Mouse (Mus musculus): Measurements from ENCODE around the gene Rad51d. TPM values are rescaled to one million over a fixed set of nuclear protein-coding genes. Genes with fewer than 3 reads are reported as not detected.
"Not testable (repeated sequence)": the region's sequence is repeated elsewhere in the genome, so short reads cannot be mapped to it uniquely, and the experiment has no call there.

Gene Rad51d
- total RNA-seq, 4 experiments from 2014 or later, result 13.4 to 20.9 (median 18.1) TPM

DNA sequence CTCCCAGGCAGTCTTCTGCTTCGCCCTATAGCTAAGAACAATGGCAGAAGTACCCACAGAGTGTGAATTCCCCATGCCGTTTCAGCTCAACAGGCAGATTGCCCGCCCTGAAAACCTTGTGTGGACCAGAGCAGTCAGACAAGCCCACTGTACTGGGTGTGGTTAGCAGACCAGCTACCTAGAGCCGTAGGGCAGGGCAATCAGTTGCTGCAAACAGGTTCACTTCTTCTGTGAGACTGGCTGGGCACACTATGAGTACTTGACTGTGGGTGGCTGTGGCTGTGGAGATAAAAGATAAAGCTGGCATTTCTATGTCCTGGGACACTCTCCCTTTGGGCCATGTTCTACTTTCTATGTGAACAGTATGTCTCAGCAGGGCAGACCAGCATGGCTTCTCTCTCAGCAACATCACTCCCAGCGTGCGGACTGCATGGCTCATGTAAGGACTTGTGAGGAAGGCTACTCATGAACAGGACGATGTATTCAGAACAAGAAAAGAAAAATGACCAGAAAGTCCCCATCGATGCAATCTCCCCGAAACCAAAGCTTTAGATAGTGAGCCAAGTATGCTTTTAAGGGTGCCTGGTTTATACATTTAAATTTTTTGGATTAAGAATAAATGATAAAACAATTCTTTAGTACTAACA is 35.0 kb downstream of the Rad51d start:
- DNase-seq, result no peak

DNA sequence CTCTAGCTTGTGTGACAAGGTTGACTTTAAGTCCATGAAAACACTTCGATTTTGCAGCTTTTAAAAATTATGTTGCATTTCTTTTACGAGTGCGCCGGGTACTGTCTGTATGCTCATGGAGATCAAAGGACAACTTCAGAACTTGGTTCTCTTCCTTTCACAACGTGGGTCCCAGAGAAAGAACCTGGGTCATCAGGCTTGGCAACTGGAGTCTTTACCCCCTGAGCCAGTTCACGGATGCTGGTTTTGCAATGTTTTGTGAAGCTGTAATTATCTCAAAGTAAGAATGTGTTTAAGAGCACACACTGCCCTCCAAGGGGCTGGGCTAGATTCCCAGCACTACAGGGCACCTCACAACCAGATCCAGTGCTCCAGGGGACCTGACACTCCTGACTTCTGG is 36.3 kb downstream of the Rad51d start:
- no peak for DNase-seq

DNA sequence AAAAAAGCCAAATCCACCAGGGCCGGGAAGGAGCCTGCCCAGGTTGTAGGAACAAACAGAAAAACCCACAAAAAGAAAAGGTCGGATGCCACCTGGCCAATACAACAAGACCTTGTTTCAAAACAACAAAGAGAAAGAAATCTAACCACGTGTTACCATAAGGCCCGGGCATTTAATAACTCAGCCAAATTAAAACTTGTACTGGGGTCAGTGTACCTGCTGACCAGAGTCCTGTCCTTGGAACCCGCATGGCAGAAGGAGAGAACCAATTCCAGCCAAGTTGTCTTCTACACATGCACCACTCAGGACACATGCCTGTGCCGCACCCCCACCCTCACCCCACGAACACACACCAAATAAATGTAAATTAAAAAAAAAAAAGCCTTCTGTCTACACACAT is 37.5 kb downstream of the Rad51d start:
- DNase-seq, result no peak

DNA sequence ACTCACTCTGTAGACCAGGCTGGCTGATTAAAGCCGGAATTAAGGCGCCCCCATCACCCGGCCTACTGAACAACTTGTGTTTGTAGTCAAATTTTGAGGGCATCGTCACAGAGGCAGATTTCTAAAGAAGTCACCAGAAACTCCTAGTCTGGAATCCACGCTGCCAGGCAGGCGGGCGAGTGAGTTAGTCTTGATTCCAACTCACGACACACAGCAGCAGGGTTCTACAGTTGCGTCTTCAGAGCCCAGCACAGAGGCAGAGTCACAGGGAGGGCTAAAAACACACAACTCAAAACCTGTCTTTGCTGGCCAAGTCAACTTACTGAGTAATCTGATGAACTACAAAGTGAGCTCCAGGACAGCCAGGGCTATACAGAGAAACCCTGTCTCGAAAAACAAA is 37.9 kb downstream of the Rad51d start:
- DNase-seq, result no peak

DNA sequence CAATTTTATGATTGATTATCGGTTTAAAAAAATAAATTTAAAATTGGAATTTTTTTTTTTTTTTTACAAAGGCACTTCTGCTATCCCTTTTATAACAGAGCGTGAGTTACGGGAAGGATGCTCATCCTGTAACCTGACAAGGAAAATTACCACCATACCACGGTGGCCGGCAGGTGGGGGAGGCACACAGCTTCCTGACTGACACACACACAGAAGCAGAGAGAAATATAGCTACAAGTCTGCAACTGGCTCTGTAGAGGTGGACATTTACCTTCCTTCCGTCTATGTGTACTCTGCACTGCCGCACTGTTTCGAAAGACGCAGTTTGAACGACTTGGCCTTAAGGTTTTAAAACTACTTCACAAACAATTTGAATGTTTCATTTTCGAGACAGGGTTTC is 38.3 kb downstream of the Rad51d start:
- DNase-seq, result no peak

DNA sequence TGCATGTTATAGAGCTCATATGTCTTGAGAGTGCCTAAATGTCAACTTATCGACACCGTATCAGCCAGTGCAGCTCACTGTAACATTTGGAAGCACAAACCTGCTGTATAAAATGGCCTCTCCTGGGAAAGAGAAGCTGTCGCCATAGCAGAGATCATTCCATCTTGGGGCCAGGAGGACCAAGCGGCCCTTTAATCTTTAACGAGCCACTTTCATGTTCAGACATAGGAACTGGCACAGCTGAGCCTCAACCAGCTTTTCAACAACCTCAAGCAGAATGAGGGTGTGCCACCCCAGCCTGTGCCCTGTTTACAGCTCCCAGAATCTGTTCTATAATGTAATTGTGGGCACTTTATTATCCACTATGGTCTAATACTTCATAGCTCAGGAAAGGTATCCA is 40.2 kb downstream of the Rad51d start:
- DNase-seq, result no peak

DNA sequence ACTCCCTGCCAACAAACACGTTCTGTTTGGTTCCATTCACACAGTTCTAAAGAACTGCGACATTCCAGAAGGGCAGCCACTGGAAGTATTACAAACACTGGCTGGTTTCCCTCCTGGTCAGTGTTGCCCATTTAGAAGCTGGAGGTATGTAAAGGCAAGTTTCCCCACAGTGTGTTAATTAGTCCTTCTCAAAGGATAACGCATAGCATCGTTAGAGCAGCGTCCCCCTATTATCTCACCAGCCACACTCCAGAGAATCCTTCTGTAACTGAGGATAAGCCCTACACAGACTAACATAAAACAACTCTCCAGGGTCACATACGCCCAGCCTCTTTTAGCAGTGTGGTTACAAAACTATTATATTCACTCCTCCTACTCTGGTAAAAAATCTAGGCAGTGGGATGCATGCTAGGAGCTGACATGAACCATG is 42.8 kb downstream of the Rad51d start:
- DNase-seq, result no peak

DNA sequence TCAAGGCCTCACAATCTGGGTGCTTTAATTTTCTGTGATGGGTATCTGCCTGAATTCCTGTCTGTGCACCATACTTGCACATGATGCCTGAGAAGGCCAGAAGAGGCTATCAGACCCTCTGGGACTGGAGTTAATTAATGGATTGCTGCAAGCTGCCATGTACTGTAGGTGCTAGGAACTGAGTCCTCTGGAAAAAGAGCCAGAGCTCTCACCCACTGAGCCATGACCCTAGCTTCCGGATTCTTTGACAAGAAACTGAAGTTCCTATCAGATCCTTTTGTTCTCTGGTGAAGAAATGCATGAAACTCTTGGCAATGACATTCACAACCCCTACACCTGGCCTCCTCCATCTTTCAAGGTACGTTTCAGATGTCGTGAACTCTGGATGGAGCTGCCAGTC is 43.5 kb downstream of the Rad51d start:
- no peak for DNase-seq

DNA sequence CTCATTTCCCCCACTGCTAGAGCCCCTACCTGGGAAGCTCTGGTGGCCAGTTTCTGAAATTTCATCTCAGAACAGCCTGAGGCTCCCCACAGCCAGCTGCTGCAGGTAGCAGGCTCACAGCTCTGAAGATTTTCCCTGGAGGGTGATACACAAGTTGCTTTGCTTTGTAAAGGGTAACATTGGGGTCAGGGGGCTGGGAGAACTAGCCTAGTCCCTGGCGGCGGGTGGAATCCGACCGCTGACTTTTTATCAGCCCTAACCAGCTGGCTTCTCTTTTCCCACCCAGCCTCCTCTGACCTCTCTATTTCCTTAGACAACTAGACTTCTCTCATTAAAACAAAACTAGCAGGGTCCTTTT is 44.4 kb downstream of the Rad51d start:
- DNase-seq, result no peak

DNA sequence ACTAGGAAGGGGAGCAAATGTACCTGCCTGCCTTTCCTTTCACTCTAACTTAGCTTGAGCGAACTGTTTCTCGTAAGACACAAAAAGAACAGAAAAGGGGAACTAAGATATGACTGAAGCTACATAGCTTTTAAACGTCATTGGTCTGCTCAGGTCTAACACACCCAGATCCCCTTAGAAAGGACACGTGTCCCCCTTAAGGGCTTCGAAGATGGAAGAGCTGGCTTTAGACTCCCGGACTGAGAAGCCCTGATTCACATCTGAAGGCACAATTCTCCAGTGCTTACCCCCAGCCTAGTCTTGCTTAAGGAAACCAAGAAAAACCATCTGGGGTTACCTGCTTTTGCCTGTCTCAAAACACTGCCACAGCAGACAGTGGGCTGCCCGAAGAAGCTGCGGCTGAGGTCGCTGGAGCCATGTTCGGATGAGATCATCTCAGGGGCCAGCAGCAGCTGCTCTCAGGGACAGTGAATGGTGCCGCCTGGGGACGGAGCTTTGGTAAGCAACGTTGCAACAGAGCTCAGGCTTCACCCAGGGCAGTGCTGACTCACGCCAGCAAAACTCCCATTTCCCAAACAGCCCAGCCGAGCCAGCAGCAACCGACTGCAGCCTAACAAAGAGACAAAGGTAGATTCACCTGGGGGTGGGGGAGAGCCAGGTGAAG is 44.9 kb downstream of the Rad51d start:
- DNase-seq, result peak; percentile 85

DNA sequence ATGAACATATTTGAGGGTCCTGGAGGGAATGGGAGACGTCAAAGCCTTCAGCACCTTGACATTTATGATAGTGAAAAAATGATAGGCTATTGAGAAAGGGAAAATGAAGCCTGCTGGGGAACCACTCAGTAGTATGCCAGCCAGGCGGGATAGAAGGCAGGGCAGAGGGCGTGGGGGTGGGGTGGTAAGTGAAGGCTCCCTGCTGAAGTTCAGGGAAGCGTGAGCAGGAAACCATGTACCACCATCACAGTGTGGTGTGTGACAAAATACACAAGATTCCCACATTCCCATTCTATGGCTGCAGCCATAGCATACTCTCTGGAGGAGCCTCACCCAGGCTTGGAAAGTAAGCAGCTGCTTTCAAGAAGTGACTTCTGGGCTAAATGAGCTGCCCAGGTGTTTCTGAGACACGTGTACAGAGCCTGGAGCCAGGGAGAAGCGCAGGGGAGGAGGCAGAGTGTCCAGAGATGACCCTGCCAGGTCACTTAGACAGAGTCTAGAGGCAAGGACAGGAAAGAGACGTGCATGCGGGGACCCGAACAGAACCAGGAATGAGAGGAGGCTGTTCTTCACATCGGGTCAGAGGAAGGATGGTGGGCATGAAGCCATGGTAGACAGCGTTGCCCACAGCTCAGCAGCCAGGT is 45.5 kb downstream of the Rad51d start:
- no peak for DNase-seq

DNA sequence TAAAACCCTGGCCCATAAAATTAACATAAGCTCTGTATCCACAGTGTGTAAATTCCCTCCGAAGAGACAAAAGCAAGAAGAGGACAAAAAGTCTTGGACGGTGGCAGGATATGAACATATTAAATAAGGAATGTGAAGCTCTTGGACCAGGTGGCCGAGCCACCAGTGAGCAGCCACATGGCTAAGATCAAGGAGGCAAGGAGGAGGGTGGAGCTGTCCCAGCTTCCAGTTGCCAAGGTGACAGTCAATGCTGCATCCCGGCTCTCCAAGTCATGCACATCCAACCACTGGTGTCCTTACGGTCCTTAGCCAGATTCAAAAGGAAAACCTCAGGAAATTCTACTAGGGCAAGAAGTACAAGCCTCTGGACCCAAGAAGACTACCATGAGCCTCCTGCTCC is 51.9 kb downstream of the Rad51d start:
- DNase-seq, result no peak

DNA sequence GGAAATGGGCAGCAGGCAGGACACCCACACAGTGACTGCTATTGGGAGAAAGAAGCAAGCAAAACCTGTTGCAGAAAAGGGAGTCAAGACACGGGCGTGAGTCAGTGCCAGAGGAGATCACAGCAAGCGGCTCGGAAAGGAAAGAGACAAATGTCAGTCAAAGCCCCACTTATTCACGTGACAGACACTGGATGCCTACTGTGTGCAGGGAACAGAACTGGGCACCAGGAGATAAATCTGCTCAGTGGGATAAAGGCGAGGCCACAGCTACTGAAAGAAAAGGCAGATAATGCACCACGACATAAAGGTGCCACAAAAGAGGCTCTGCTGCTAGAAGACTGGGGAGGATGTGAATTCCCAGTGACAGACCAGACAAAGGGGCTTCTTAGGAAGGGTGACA is 52.6 kb downstream of the Rad51d start:
- DNase-seq, result no peak

DNA sequence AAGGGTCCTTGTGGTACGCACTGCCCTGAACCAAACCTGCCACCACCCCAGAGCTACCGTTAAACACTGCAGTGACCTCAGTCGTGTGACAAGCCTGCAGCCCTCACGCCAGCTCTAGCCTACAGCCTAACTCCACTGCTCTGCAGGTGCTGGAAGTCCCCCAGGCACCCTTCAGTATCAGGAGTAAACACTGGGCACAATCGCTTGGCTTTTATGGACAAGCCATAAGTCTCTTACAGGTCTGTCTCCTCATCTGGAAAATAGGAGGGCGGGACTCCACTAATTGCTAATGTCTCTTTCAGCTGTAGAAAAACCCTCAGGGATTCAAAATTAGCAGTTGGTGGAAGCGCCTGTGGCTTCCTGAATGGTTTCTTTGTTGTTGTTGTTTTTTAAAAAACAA is 53.2 kb downstream of the Rad51d start:
- DNase-seq, result no peak

DNA sequence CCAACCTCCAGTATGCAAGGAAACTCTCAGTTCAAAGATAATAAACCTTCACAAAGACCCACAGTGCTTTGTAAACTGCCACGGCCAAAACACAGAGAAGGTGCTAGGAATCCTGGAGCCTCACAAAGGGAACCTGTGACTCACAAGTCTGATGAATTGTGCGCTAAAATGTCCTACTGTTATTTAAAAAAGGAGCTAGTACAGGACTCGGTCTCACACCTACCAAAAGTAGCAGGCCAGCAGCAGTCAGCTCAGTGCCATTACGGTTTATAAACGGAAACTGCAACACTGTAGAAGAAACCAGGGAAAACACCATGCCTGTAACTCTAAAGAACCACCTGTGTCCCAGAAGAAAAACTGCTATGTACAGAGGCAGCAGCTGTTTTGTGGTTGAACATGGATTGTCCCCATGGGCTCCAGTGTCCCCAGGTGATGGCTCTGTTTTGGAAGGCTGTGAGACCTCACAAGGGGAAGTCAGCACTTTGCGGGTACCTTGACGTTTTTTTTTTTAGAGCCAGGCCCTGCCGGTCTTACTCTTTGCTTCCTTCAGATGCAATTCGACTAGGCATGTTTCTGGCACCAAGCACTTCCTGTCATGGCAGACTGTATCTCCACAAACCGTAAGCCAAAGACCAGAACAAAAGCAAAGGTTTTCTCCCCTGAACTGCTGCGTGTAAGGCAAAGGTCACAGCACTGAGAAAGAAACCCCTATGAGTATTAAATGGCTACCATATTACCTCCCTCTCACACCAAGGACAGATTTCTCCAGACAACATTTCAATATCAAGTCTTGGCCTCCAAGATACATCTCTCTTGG is 54.6 kb downstream of the Rad51d start:
- no peak for DNase-seq

DNA sequence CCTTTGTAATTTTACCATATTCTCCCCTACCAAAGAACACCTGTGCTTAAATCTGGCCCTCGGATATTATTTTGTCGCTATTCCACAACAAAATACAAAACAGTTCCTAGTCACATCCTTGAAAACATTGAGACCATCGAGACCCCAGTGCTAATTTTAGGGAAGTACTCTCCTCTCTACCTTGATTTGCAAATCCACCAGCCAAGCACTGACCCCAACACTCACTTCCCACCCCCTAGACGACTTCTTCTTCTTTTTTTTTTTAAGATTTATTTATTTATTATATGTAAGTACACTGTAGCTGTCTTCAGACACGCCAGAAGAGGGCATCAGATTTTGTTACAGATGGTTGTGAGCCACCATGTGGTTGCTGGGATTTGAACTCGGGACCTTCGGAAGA is 56.1 kb downstream of the Rad51d start:
- DNase-seq, result not testable (repeated sequence)

DNA sequence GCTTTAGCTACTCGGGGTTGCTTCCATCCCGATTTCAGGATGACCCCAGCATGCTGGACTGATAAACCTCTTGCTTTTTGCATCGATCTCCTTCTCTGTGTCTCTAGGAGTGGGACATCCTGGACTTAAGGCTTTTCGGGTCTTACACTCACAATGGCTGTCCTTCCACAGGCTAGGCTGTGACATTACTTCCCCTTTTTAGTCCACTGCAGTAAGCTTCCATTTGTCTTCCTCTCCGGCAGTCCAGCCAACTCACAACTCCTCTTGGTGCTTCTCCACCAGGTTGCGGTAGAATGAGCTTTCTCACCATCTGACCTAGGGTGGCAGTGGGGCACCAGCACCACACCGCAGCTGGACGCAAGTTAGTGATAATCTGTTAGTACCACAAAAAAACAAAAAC is 56.5 kb downstream of the Rad51d start:
- DNase-seq, result no peak

DNA sequence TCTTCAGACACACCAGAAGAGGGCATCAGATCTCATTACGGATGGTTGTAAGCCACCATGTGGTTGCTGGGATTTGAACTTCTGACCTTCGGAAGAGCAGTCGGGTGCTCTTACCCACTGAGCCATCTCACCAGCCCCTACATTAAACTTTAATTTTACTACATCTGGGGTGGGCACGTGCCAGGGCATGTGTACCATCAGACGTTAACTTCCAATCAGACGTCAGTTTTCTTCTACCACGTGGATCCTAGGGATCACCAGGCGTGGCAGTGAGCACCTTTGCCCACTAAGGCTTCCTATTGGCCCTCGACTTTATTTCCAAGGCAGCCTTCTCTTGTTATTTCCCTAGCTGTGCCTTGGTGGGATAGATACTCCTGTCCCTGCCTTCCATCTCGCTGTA is 58.0 kb downstream of the Rad51d start:
- not testable (repeated sequence) for DNase-seq

DNA sequence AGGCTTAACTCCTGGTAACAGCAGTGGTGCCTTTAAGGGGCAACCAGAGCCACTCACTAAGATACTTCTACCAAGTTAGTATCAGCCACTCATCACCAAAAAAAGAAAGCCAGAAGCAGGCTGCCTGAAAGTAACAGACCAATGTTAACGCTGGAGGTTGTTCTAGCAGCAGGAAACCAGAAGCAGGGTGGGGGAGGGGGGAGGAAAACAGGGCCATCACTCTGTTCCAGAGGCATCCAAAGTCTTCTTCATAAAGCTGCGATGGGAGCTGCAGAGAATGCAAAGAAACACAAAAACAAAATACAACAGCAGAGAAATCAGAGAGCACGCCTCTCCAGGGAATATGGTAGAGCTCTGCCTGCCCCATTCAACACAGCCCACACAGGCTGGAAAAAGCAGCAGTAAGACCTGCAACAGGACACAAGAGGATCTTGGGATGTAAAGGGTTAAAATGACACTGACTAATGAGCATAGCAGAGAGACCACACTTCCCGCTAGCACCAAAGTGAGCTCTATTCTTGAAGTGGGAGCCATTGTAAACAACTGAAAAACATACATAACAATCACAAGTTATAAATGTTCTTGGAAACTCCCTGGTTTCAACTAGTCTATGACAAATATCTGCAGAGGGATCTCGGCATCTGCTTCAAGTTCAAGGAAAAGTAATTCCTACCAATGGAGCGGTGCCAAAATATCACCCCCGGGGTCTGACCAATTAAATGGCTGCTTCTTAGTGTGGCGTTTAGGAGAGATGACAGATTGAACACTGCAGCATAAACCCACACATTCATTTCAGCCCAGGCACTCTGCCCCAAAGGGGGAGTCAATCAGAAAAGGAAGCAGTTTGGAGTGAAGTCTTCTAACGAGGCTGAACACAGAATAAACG is 59.2 kb downstream of the Rad51d start:
- DNase-seq, result no peak

DNA sequence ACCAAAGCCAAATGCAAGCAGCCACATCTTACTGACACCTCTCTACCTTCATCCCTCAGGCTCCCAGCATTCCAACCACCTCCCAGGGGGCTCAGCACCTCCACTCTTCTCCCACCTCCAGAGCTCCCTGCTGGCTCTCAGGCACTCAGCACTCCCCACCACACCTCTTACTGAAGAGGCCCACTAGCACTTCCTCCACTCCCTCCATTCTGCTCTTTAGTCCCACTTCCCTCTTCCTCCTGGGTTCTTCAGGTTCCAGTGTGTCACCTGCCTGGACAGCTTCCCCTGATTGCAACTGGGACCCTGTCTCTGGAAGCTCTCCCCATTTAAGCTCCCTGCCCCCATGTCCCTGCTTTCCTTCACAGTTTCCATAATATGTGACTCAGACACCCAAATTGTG is 63.6 kb downstream of the Rad51d start:
- DNase-seq, result no peak

Data from adrenal gland, adult 8-10 months (tissue).